Mouse (Mus musculus): ENCODE results near the gene Zmat5.

GRCm38 (mm10) chr11:4687874-4688273, 16.6 kb upstream of the Zmat5 start:
- TF ChIP-seq CTCF (IDR thresholded peaks at IDR 0.05; ENCODE audit: control insufficient read depth, insufficient read depth, low read length) = no peak
- no peak for TF ChIP-seq POLR2A (IDR thresholded peaks at IDR 0.05; ENCODE audit: borderline replicate concordance, control insufficient read depth, low read depth, low read length)
